Mouse (Mus musculus): Measurements from ENCODE around the gene Cox19. TPM values are rescaled to one million over a fixed set of nuclear protein-coding genes. Genes with fewer than 3 reads are reported as not detected.

Cox19 gene
- polyA plus RNA-seq, 1 experiment from 2014 or later, result 155 TPM

DNA sequence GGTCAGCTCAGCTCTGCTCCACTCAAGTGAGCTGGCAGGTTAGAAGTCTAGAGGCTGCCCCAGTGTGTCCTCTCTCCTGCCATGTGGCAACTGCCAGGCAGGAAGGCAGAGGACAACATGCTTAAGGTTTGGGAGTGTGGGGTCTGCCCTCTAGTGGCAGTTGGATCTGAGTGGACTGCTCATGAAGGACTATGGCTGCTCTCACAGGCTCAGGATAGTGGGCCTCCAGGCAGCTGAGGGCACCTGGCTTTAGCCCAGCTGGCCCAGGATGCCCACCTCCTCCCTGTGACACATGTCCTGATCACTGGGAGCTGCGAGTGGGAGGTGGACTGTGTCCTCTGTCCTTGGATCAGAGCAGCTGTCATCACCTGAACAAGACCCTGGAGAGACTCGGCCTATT, 7.4 kb upstream of the Cox19 start:
- no peak for DNase-seq (ENCODE audit: low spot score)
- ATAC-seq, result peak; percentile 42; the same call in 1 of the 2 replicates

DNA sequence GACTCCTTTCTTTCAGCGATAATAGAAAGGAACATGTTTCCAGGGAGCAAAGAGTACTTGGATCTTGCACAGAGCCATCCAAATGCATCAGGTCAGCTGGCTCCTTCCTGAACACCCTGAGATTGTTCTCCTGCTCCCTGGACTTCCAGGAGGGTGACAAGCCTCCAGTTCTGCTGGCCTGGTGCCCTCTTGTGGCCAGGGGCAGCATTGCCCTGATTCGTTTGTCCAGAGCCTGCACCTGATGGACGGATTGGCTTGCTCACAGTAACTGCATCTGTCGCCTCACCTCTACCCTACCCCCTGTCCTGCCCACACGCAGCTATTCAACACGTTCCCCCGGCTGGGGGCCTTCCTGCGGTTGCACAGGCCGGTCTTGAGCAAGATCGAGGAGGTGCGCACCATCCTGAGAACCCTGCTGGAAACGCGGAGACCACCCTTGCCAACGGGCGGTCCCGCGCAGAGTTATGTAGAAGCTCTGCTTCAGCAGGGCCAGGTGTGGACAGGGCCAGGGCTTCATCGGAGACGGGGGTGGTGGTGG, 4.1 kb upstream of the Cox19 start:
- ATAC-seq (peak; percentile 30; the same call in 1 of the 2 replicates), DNase-seq (ENCODE audit: low spot score) (peak; percentile 64)
- Histone ChIP-seq H3K27me3 (replicated peaks; ENCODE audit: control insufficient read depth, insufficient read depth, low read length) (no peaks in the 10 kb centered on the region), H3K4me2 (ENCODE audit: low read length) (no peak overlapping the region), H3K4me3 (ENCODE audit: low read depth, low read length) (no peak overlapping the region), H3K4me1 (ENCODE audit: control insufficient read depth, insufficient read depth, low read length) (no peaks in the 10 kb centered on the region), H3K9me3 (replicated peaks; ENCODE audit: control insufficient read depth, low read length) (no peaks in the 10 kb centered on the region), H3K27ac (ENCODE audit: low read depth, low read length) (no peak overlapping the region), H3K9ac (ENCODE audit: low read length) (no peak overlapping the region), H3K36me3 (ENCODE audit: control insufficient read depth, insufficient read depth, low read length) (0 out of 2 replicates have a peak, but pooled peaks cover 7% of the 10 kb centered on the region)
- 37% methylated on average over 19 of the region's 19 CpGs for WGBS

More for the DNA sequence above, 7.4 kb upstream of the Cox19 start:
- WGBS, result 82% methylated on average over 2 of the region's 2 CpGs
- no peak overlapping the region for H3K27ac ChIP-seq (ENCODE audit: low read depth, low read length)
- no peaks in the 10 kb centered on the region for H3K27me3 ChIP-seq (replicated peaks; ENCODE audit: control insufficient read depth, insufficient read depth, low read length)
- H3K9ac ChIP-seq (ENCODE audit: low read length), result no peak overlapping the region
- no peak overlapping the region for H3K4me2 ChIP-seq (ENCODE audit: low read length)
- H3K4me3 ChIP-seq (ENCODE audit: low read depth, low read length), result no peak overlapping the region
- no peaks in the 10 kb centered on the region for H3K4me1 ChIP-seq (ENCODE audit: control insufficient read depth, insufficient read depth, low read length)
- H3K9me3 ChIP-seq (replicated peaks; ENCODE audit: control insufficient read depth, low read length), result no peaks in the 10 kb centered on the region
- peaks cover 12% of the 10 kb centered on the region; the same call in 1 of the 2 replicates for H3K36me3 ChIP-seq (ENCODE audit: control insufficient read depth, insufficient read depth, low read length)

DNA sequence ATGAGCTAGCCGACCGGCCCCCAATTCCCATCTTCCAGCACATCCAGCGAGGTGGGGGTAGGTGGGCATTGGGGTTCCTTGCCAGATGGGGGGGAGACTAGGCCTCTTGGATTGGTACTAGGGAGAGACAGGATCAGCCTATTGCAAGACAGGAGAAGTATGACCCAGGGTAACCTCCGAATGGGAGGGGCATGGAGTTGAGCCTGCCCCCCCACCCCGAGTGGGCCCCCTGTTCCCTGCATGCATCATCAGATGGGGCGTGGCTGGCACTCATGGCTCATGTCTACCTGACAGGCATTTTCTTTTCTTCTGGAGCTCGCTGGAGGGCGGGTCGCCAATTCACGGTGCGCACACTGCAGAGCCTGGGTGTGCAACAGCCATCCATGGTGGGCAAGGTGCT, 2.7 kb upstream of the Cox19 start:
- Histone ChIP-seq H3K4me3 (ENCODE audit: low read depth, low read length) (no peak overlapping the region), H3K4me2 (ENCODE audit: low read length) (no peak overlapping the region), H3K9ac (ENCODE audit: low read length) (no peak overlapping the region), H3K27me3 (replicated peaks; ENCODE audit: control insufficient read depth, insufficient read depth, low read length) (no peaks in the 10 kb centered on the region), H3K9me3 (replicated peaks; ENCODE audit: control insufficient read depth, low read length) (no peaks in the 10 kb centered on the region), H3K27ac (ENCODE audit: low read depth, low read length) (no peak overlapping the region), H3K36me3 (ENCODE audit: control insufficient read depth, insufficient read depth, low read length) (0 out of 2 replicates have a peak, but pooled peaks cover 4% of the 10 kb centered on the region), H3K4me1 (ENCODE audit: control insufficient read depth, insufficient read depth, low read length) (no peaks in the 10 kb centered on the region)
- ATAC-seq (no peak), DNase-seq (ENCODE audit: low spot score) (no peak)
- 81% methylated on average over 11 of the region's 11 CpGs for WGBS

GRCm38 (mm10) chr5:139353496-139353895, 2.3 kb upstream of the Cox19 start:
- DNase-seq (ENCODE audit: low spot score) (no peak), ATAC-seq (no peak)
- 63% methylated on average over 10 of the region's 10 CpGs for WGBS
- 0 out of 2 replicates have a peak, but pooled peaks cover under 1% of the 10 kb centered on the region for H3K36me3 ChIP-seq (ENCODE audit: control insufficient read depth, insufficient read depth, low read length)
- no peaks in the 10 kb centered on the region for H3K9me3 ChIP-seq (replicated peaks; ENCODE audit: control insufficient read depth, low read length)
- H3K27me3 ChIP-seq (replicated peaks; ENCODE audit: control insufficient read depth, insufficient read depth, low read length), result no peaks in the 10 kb centered on the region
- H3K4me1 ChIP-seq (ENCODE audit: control insufficient read depth, insufficient read depth, low read length), result no peaks in the 10 kb centered on the region
- H3K4me3 ChIP-seq (ENCODE audit: low read depth, low read length), result no peak overlapping the region
- no peak overlapping the region for H3K27ac ChIP-seq (ENCODE audit: low read depth, low read length)
- H3K9ac ChIP-seq (ENCODE audit: low read length), result no peak overlapping the region
- H3K4me2 ChIP-seq (ENCODE audit: low read length), result no peak overlapping the region

DNA sequence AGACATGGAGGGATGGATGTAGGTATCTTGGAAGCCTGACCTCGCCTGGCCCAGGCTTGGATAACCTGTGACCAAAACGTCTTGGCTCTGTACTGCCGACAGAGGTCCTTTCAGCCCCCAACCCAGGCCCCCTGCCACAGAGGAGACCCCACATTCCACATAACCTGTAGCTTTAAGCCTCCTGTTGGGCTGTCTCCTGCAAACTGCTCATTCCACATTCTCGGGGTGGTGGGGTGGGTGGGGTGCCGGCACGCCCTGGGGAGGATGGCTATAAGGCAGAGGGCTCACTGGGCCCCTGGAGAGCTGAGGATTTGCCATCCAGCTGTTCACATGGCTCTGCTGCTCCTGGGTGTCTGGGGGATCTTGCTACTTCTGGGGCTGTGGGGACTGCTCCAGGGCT, 1.1 kb upstream of the Cox19 start, which contains the start of gene Cyp2w1:
Cyp2w1 (plus strand) TSS at position 301 of the 400 bp plus-strand sequence.
- ATAC-seq (no peak), DNase-seq (ENCODE audit: low spot score) (no peak)
- Histone ChIP-seq H3K27me3 (replicated peaks; ENCODE audit: control insufficient read depth, insufficient read depth, low read length) (no peaks in the 10 kb centered on the region), H3K9ac (ENCODE audit: low read length) (no peak within 1 kb of the TSS), H3K4me2 (ENCODE audit: low read length) (no peak within 1 kb of the TSS), H3K27ac (ENCODE audit: low read depth, low read length) (no peak within 1 kb of the TSS), H3K36me3 (ENCODE audit: control insufficient read depth, insufficient read depth, low read length) (no peaks in the 10 kb centered on the region), H3K4me1 (ENCODE audit: control insufficient read depth, insufficient read depth, low read length) (no peaks in the 10 kb centered on the region), H3K9me3 (replicated peaks; ENCODE audit: control insufficient read depth, low read length) (no peaks in the 10 kb centered on the region), H3K4me3 (ENCODE audit: low read depth, low read length) (no peak within 1 kb of the TSS)
- 60% methylated on average over 6 of the region's 6 CpGs for WGBS

DNA sequence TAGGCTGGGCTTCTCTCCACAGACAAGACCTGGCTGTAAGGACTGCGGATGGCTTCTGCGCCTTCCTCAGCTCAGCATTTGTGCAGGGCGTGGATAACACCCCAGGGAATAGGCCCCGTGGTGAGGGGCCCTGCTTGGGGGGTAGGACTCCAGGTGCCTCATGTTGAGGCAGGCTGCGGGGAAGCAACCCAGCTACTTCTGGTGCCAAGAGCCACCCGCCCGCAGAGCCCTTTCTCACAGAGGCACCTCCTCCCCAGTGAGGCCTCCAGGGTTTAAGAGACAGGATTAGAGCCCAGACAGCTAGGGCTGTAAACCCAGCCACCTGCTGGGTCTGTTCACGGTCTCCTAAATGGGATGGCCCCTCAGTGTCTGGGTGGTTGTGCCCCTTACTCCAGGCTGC, 410 bp upstream of the Cox19 start:
- Histone ChIP-seq H3K9me3 (replicated peaks; ENCODE audit: control insufficient read depth, low read length) (no peaks in the 10 kb centered on the region), H3K9ac (ENCODE audit: low read length) (no peak overlapping the region), H3K4me3 (ENCODE audit: low read depth, low read length) (no peak overlapping the region), H3K4me2 (ENCODE audit: low read length) (no peak overlapping the region), H3K4me1 (ENCODE audit: control insufficient read depth, insufficient read depth, low read length) (no peaks in the 10 kb centered on the region), H3K27ac (ENCODE audit: low read depth, low read length) (no peak overlapping the region), H3K27me3 (replicated peaks; ENCODE audit: control insufficient read depth, insufficient read depth, low read length) (no peaks in the 10 kb centered on the region), H3K36me3 (ENCODE audit: control insufficient read depth, insufficient read depth, low read length) (no peaks in the 10 kb centered on the region)
- no peak for ATAC-seq
- 22% methylated on average over 8 of the region's 8 CpGs for WGBS
- no peak for DNase-seq (ENCODE audit: low spot score)

DNA sequence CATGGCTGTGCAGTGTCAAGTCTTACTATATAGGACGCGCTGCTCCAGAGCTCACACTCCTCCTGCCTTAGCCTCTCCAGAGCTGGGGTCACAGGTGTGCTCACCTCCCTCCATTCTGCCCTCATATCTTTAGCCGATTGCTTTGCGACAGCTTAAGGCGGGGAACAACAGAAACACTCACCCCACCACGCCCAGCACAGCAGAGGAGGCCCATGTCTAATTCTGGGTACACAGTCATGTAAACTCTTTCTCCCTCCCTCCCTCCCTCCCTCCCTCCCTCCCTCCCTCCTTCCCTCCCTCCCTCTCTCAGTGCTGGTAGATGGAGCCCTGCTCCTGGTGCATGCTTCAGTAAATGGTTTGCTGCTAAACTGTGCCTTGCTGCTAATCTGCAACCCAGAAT, 1.5 kb downstream of the Cox19 start:
- no peaks in the 10 kb centered on the region for H3K9me3 ChIP-seq (replicated peaks; ENCODE audit: control insufficient read depth, low read length)
- no peaks in the 10 kb centered on the region for H3K27me3 ChIP-seq (replicated peaks; ENCODE audit: control insufficient read depth, insufficient read depth, low read length)
- no peak overlapping the region for H3K9ac ChIP-seq (ENCODE audit: low read length)
- H3K4me2 ChIP-seq (ENCODE audit: low read length), result no peak overlapping the region
- 87% methylated on average over 6 of the region's 6 CpGs for WGBS
- no peak overlapping the region for H3K4me3 ChIP-seq (ENCODE audit: low read depth, low read length)
- H3K4me1 ChIP-seq (ENCODE audit: control insufficient read depth, insufficient read depth, low read length), result 0 out of 2 replicates have a peak, but pooled peaks cover 4% of the 10 kb centered on the region
- no peaks in the 10 kb centered on the region for H3K36me3 ChIP-seq (ENCODE audit: control insufficient read depth, insufficient read depth, low read length)
- DNase-seq (ENCODE audit: low spot score), result no peak
- H3K27ac ChIP-seq (ENCODE audit: low read depth, low read length), result no peak overlapping the region
- no peak for ATAC-seq

DNA sequence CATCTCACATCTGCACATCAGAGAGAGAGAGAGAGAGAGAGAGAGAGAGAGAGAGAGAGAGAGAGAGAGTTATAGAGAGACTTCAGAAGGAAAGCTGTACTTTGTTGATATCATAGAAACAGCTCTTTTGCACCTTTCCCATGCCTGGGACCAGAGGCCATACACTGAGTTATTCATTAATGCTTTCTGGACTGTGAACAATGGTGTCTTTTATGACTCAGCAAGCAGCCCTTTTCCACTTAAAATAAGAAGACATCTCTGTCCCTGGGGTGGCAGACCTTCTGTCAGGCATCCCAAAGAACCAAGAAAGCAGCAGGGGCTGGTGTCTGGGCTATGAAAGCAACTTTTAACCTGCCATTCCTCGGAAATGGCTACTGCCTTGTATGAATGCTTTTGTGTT, 4.0 kb downstream of the Cox19 start:
- ATAC-seq, result no peak
- H3K36me3 ChIP-seq (ENCODE audit: control insufficient read depth, insufficient read depth, low read length), result peaks cover 8% of the 10 kb centered on the region
- no peaks in the 10 kb centered on the region for H3K27me3 ChIP-seq (replicated peaks; ENCODE audit: control insufficient read depth, insufficient read depth, low read length)
- H3K4me2 ChIP-seq (ENCODE audit: low read length), result no peak overlapping the region
- no peaks in the 10 kb centered on the region for H3K9me3 ChIP-seq (replicated peaks; ENCODE audit: control insufficient read depth, low read length)
- no peak for DNase-seq (ENCODE audit: low spot score)
- H3K27ac ChIP-seq (ENCODE audit: low read depth, low read length), result no peak overlapping the region
- WGBS, result 63% methylated on average over 1 of the region's 1 CpGs
- H3K4me3 ChIP-seq (ENCODE audit: low read depth, low read length), result no peak overlapping the region
- peaks cover 8% of the 10 kb centered on the region for H3K4me1 ChIP-seq (ENCODE audit: control insufficient read depth, insufficient read depth, low read length)
- no peak overlapping the region for H3K9ac ChIP-seq (ENCODE audit: low read length)

GRCm38 (mm10) chr5:139345364-139345714, 5.9 kb downstream of the Cox19 start:
- Histone ChIP-seq H3K36me3 (ENCODE audit: control insufficient read depth, insufficient read depth, low read length) (peaks cover 24% of the 10 kb centered on the region), H3K4me2 (ENCODE audit: low read length) (peak overlapping the region; percentile 98), H3K9ac (ENCODE audit: low read length) (peak overlapping the region; percentile 32; the same call in 1 of the 2 replicates), H3K4me1 (ENCODE audit: control insufficient read depth, insufficient read depth, low read length) (peaks cover 8% of the 10 kb centered on the region), H3K4me3 (ENCODE audit: low read depth, low read length) (peak overlapping the region; percentile 85), H3K9me3 (replicated peaks; ENCODE audit: control insufficient read depth, low read length) (no peaks in the 10 kb centered on the region), H3K27me3 (replicated peaks; ENCODE audit: control insufficient read depth, insufficient read depth, low read length) (no peaks in the 10 kb centered on the region), H3K27ac (ENCODE audit: low read depth, low read length) (no peak overlapping the region)
- DNase-seq (ENCODE audit: low spot score) (no peak), ATAC-seq (no peak; the same call in none of the 2 replicates)
- WGBS, result 9% methylated on average over 5 of the region's 5 CpGs
